Mouse (Mus musculus): ENCODE data around the gene Agbl1. TPM values are rescaled to one million over a fixed set of nuclear protein-coding genes. Genes with fewer than 3 reads are reported as not detected.
A peak's percentile ranks its signal among the peaks of the same experiment; 100 is the strongest.
"Not testable (repeated sequence)": the region's sequence is repeated elsewhere in the genome, so short reads cannot be mapped to it uniquely, and the experiment has no call there.

Gene Agbl1
- polyA plus RNA-seq, 1 experiment from 2014 or later: 0.50 TPM

DNA sequence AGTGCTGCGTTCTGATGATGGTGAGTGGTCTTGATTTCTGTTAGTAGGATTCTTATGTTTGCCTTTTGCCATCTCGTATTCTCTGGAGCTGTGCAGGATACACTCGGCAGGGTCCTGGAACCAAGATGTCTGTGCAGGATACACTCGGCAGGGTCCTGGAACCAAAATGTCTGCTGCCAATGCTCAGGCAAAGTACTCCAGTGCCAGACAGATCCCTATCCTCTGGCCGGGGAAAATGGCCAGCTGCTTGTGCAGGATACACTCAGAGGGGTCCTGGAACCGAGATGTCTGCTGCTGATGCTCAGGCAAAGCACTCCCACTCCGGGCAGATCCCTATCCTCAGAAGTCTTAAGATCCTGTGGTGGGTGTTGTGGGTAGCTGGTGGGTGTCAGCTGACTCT, 502.5 kb downstream of the Agbl1 start:
- H3K36me3 ChIP-seq (ENCODE audit: control insufficient read depth, insufficient read depth, low read length); DNase-seq (ENCODE audit: low spot score); H3K4me1 ChIP-seq (ENCODE audit: control insufficient read depth, insufficient read depth, low read length); H3K27ac ChIP-seq (replicated peaks; ENCODE audit: low read depth, low read length); H3K27me3 ChIP-seq (replicated peaks; ENCODE audit: control insufficient read depth, insufficient read depth, low read length); H3K4me3 ChIP-seq (ENCODE audit: low read depth, low read length); H3K9me3 ChIP-seq (ENCODE audit: control insufficient read depth, low read length); H3K9ac ChIP-seq (ENCODE audit: low read depth, low read length); ATAC-seq (ENCODE audit: low read depth); H3K4me2 ChIP-seq (ENCODE audit: low read depth, low read length): not testable (repeated sequence)
- WGBS: 89% methylated on average over 7 of the region's 7 CpGs

DNA sequence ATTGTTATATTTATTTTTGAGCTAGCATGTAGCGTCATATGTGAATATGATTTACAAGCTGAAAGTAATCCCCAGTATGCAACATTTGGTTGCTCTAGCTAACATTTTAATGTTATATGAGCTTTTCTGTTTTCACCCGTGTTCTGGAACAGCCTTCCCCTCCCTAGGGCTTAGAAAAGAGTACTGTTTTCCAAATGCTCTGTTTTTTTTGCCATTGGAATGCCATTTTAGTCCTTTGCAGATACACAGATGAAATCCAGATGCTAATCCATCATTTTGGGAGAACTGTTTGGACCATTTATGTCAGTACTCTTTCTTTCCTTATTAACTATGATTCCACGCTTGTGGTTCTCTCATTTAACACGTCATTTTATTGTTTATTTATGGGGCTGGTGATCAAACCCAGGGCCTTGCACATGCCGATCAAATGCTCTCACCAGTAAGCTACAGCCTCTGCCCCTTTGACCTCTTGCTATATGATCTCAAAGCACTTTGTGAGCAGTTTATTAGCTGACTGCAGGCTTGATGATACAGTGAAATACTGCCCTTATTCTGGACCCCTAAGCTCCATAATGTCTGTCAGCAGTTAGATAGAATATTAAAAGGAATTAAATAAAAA, 547.7 kb downstream of the Agbl1 start:
- DNase-seq (ENCODE audit: low spot score) (peak; percentile 88), ATAC-seq (ENCODE audit: low read depth) (peak; percentile 30; the same call in 1 of the 2 replicates)
- Histone ChIP-seq H3K4me3 (ENCODE audit: low read depth, low read length) (no peak overlapping the region), H3K4me2 (ENCODE audit: low read depth, low read length) (no peak overlapping the region), H3K9me3 (ENCODE audit: control insufficient read depth, low read length) (no peaks in the 10 kb centered on the region), H3K4me1 (ENCODE audit: control insufficient read depth, insufficient read depth, low read length) (peaks cover 17% of the 10 kb centered on the region; the same call in 1 of the 2 replicates), H3K27me3 (replicated peaks; ENCODE audit: control insufficient read depth, insufficient read depth, low read length) (no peaks in the 10 kb centered on the region), H3K9ac (ENCODE audit: low read depth, low read length) (no peak overlapping the region), H3K27ac (replicated peaks; ENCODE audit: low read depth, low read length) (no peak overlapping the region), H3K36me3 (ENCODE audit: control insufficient read depth, insufficient read depth, low read length) (no peaks in the 10 kb centered on the region)
- WGBS: 14% methylated on average over 5 of the region's 5 CpGs

- H3K27me3 ChIP-seq (replicated peaks; ENCODE audit: control insufficient read depth, insufficient read depth, low read length): no peaks in the 10 kb centered on the region
- H3K36me3 ChIP-seq (ENCODE audit: control insufficient read depth, insufficient read depth, low read length): no peaks in the 10 kb centered on the region
- DNase-seq (ENCODE audit: low spot score) (no peak), ATAC-seq (ENCODE audit: low read depth) (no peak)
- H3K4me2 ChIP-seq (ENCODE audit: low read depth, low read length): no peak overlapping the region
- H3K9ac ChIP-seq (ENCODE audit: low read depth, low read length): no peak overlapping the region
- H3K4me3 ChIP-seq (ENCODE audit: low read depth, low read length): no peak overlapping the region
- no peak overlapping the region for H3K27ac ChIP-seq (replicated peaks; ENCODE audit: low read depth, low read length)
- no peaks in the 10 kb centered on the region for H3K9me3 ChIP-seq (ENCODE audit: control insufficient read depth, low read length)
- peaks cover 17% of the 10 kb centered on the region; the same call in 1 of the 2 replicates for H3K4me1 ChIP-seq (ENCODE audit: control insufficient read depth, insufficient read depth, low read length)
- 72% methylated on average over 4 of the region's 4 CpGs for WGBS
These were observed 550.8 kb downstream of the Agbl1 start for GRCm38 (mm10) chr7:76780446-76780845.

- Histone ChIP-seq H3K9me3 (ENCODE audit: control insufficient read depth, low read length) (no peaks in the 10 kb centered on the region), H3K4me3 (ENCODE audit: low read depth, low read length) (no peak overlapping the region), H3K4me2 (ENCODE audit: low read depth, low read length) (no peak overlapping the region), H3K36me3 (ENCODE audit: control insufficient read depth, insufficient read depth, low read length) (no peaks in the 10 kb centered on the region), H3K9ac (ENCODE audit: low read depth, low read length) (no peak overlapping the region), H3K27ac (replicated peaks; ENCODE audit: low read depth, low read length) (no peak overlapping the region), H3K27me3 (replicated peaks; ENCODE audit: control insufficient read depth, insufficient read depth, low read length) (no peaks in the 10 kb centered on the region), H3K4me1 (ENCODE audit: control insufficient read depth, insufficient read depth, low read length) (no peaks in the 10 kb centered on the region)
- peak; percentile 75 for DNase-seq (ENCODE audit: low spot score)
- 7% methylated on average over 1 of the region's 1 CpGs for WGBS
- ATAC-seq (ENCODE audit: low read depth): no peak
These were observed 559.0 kb downstream of the Agbl1 start for GRCm38 (mm10) chr7:76788561-76789306.

DNA sequence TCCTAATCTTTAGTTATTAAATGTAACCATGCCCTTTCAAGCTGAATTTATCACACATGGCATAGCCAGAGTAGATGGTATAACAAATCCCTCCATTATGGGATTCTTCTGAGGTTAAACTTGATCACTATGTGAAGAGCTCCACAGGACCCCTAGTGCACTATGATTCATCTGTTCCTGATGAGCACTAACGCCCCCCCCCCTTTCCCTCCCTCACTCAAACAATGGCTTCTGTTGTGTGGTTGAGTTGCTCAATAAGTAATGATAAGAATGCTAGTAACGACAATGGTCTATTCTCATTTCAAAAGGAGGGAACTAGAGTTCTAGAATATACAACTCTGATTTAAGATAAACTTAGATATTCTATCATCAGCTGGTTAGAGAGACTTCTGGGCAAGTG, 560.4 kb downstream of the Agbl1 start:
- H3K27me3 ChIP-seq (replicated peaks; ENCODE audit: control insufficient read depth, insufficient read depth, low read length): no peaks in the 10 kb centered on the region
- DNase-seq (ENCODE audit: low spot score) (no peak), ATAC-seq (ENCODE audit: low read depth) (no peak)
- H3K27ac ChIP-seq (replicated peaks; ENCODE audit: low read depth, low read length): no peak overlapping the region
- 61% methylated on average over 2 of the region's 2 CpGs for WGBS
- H3K36me3 ChIP-seq (ENCODE audit: control insufficient read depth, insufficient read depth, low read length): no peaks in the 10 kb centered on the region
- no peak overlapping the region for H3K4me3 ChIP-seq (ENCODE audit: low read depth, low read length)
- H3K9ac ChIP-seq (ENCODE audit: low read depth, low read length): no peak overlapping the region
- H3K9me3 ChIP-seq (ENCODE audit: control insufficient read depth, low read length): no peaks in the 10 kb centered on the region
- no peaks in the 10 kb centered on the region for H3K4me1 ChIP-seq (ENCODE audit: control insufficient read depth, insufficient read depth, low read length)
- H3K4me2 ChIP-seq (ENCODE audit: low read depth, low read length): no peak overlapping the region

- Histone ChIP-seq H3K9ac (ENCODE audit: low read depth, low read length) (no peak overlapping the region), H3K4me1 (ENCODE audit: control insufficient read depth, insufficient read depth, low read length) (no peaks in the 10 kb centered on the region), H3K4me3 (ENCODE audit: low read depth, low read length) (no peak overlapping the region), H3K36me3 (ENCODE audit: control insufficient read depth, insufficient read depth, low read length) (no peaks in the 10 kb centered on the region), H3K27me3 (replicated peaks; ENCODE audit: control insufficient read depth, insufficient read depth, low read length) (no peaks in the 10 kb centered on the region), H3K9me3 (ENCODE audit: control insufficient read depth, low read length) (no peaks in the 10 kb centered on the region), H3K27ac (replicated peaks; ENCODE audit: low read depth, low read length) (no peak overlapping the region), H3K4me2 (ENCODE audit: low read depth, low read length) (no peak overlapping the region)
- WGBS: 70% methylated on average over 4 of the region's 4 CpGs
- DNase-seq (ENCODE audit: low spot score) (peak; percentile 58), ATAC-seq (ENCODE audit: low read depth) (no peak; the same call in 1 of the 2 replicates)
These were observed 561.6 kb downstream of the Agbl1 start for GRCm38 (mm10) chr7:76791247-76791646.

- H3K4me2 ChIP-seq (ENCODE audit: low read depth, low read length): no peak overlapping the region
- DNase-seq (ENCODE audit: low spot score) (peak; percentile 22), ATAC-seq (ENCODE audit: low read depth) (no peak)
- no peaks in the 10 kb centered on the region for H3K36me3 ChIP-seq (ENCODE audit: control insufficient read depth, insufficient read depth, low read length)
- H3K27ac ChIP-seq (replicated peaks; ENCODE audit: low read depth, low read length): no peak overlapping the region
- no peak overlapping the region for H3K9ac ChIP-seq (ENCODE audit: low read depth, low read length)
- H3K9me3 ChIP-seq (ENCODE audit: control insufficient read depth, low read length): no peaks in the 10 kb centered on the region
- H3K27me3 ChIP-seq (replicated peaks; ENCODE audit: control insufficient read depth, insufficient read depth, low read length): no peaks in the 10 kb centered on the region
- WGBS: 51% methylated on average over 3 of the region's 3 CpGs
- H3K4me1 ChIP-seq (ENCODE audit: control insufficient read depth, insufficient read depth, low read length): no peaks in the 10 kb centered on the region
- H3K4me3 ChIP-seq (ENCODE audit: low read depth, low read length): no peak overlapping the region
These were observed 580.3 kb downstream of the Agbl1 start for GRCm38 (mm10) chr7:76810003-76810402.

GRCm38 (mm10) chr7:76820571-76820970, 590.9 kb downstream of the Agbl1 start:
- H3K27me3 ChIP-seq (replicated peaks; ENCODE audit: control insufficient read depth, insufficient read depth, low read length): no peaks in the 10 kb centered on the region
- no peaks in the 10 kb centered on the region for H3K4me1 ChIP-seq (ENCODE audit: control insufficient read depth, insufficient read depth, low read length)
- no peak overlapping the region for H3K27ac ChIP-seq (replicated peaks; ENCODE audit: low read depth, low read length)
- WGBS: 70% methylated on average over 2 of the region's 2 CpGs
- no peak overlapping the region for H3K9ac ChIP-seq (ENCODE audit: low read depth, low read length)
- ATAC-seq (ENCODE audit: low read depth) (no peak), DNase-seq (ENCODE audit: low spot score) (no peak)
- H3K4me3 ChIP-seq (ENCODE audit: low read depth, low read length): no peak overlapping the region
- no peaks in the 10 kb centered on the region for H3K36me3 ChIP-seq (ENCODE audit: control insufficient read depth, insufficient read depth, low read length)
- no peaks in the 10 kb centered on the region for H3K9me3 ChIP-seq (ENCODE audit: control insufficient read depth, low read length)
- no peak overlapping the region for H3K4me2 ChIP-seq (ENCODE audit: low read depth, low read length)

DNA sequence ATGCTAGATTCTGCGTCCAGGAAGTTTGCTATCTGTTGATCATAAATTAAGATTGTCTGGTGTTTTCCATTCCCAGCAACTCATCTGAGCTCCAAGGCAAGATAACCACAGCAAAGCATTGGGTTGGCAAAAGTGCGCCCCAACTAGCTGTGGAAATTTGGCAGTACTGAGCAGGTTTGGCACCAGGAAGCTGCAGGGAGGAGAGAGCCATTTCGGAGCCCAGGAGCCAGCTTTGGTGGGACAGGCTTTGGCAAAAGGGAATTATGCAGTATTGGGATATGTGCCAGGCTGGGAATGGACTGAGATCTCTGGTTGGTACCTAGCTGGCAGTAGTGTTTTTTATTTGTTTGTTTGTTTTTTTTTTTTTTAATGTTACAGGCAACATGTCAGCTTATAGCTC, 612.5 kb downstream of the Agbl1 start:
- H3K27me3 ChIP-seq (replicated peaks; ENCODE audit: control insufficient read depth, insufficient read depth, low read length): no peaks in the 10 kb centered on the region
- no peak overlapping the region for H3K27ac ChIP-seq (replicated peaks; ENCODE audit: low read depth, low read length)
- H3K4me1 ChIP-seq (ENCODE audit: control insufficient read depth, insufficient read depth, low read length): no peaks in the 10 kb centered on the region
- H3K36me3 ChIP-seq (ENCODE audit: control insufficient read depth, insufficient read depth, low read length): no peaks in the 10 kb centered on the region
- no peak for DNase-seq (ENCODE audit: low spot score)
- no peak overlapping the region for H3K4me3 ChIP-seq (ENCODE audit: low read depth, low read length)
- H3K9ac ChIP-seq (ENCODE audit: low read depth, low read length): no peak overlapping the region
- no peak overlapping the region for H3K4me2 ChIP-seq (ENCODE audit: low read depth, low read length)
- no peak for ATAC-seq (ENCODE audit: low read depth)
- no peaks in the 10 kb centered on the region for H3K9me3 ChIP-seq (ENCODE audit: control insufficient read depth, low read length)
- WGBS: 76% methylated on average over 3 of the region's 3 CpGs
